Mouse (Mus musculus): Measurements from ENCODE around the gene Ccdc124.
"Not testable (repeated sequence)": the region's sequence is repeated elsewhere in the genome, so short reads cannot be mapped to it uniquely, and the experiment has no call there.

Ccdc124 gene

DNA sequence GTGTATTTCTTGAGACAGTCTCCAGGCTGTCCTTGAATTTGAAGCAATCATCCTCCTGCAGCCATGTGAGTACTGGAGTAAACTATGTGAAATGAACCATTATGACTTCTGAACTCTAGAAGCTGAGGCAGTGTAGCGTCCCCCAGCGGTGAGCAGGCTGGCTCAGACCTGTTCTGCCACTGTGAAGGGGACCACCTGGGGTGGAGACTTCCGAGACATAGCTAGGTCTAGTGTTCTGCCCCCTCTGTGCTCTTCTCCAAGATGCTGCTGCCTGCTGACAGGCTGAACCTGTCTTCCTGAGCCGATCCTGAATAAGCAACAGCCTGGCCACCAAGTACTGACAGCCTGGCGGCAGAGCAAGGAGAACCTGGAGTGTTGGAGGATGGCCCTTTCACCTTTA is 28.6 kb downstream of the Ccdc124 start:
- no peak for DNase-seq (ENCODE audit: low spot score)

DNA sequence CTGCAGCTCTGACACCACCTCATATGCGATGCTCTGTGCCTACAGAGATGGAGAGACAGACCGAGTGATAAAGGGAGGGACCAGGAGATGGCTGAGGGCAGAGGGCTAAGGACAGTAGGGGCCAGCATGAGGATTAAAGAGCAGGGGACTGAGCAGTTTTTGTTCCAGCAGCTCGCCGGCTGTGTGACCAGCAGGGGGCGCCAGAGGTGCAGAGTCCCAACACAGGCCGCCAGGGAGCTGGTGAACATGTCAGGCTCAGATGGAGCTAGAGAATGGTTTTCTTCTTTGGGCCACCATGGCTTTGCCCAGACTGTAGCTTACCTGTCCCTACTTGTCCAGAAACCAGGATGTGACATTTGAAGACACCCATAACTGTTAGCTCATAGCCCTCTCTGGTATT is 29.2 kb downstream of the Ccdc124 start:
- peak; percentile 88 for DNase-seq (ENCODE audit: low spot score)

DNA sequence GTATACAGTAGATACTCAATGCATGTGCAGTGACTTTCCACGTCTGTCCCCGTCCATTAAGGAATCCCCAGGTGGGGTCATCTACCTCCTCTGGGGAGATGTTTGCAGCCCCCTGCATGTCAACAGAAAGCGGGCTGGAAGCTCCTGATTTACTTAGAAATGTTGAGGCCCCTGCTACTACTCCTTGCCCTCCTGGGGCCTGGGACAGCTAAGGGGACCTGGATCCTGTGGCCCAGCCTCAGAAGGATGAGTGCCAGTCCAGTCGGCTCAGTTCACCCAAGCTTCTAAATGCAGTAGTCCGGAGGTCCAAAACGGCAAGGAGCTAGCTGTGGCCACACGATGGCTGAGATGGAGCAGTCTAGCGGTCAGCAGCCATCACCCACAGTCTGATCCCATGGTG is 29.8 kb downstream of the Ccdc124 start:
- DNase-seq (ENCODE audit: low spot score), result no peak

DNA sequence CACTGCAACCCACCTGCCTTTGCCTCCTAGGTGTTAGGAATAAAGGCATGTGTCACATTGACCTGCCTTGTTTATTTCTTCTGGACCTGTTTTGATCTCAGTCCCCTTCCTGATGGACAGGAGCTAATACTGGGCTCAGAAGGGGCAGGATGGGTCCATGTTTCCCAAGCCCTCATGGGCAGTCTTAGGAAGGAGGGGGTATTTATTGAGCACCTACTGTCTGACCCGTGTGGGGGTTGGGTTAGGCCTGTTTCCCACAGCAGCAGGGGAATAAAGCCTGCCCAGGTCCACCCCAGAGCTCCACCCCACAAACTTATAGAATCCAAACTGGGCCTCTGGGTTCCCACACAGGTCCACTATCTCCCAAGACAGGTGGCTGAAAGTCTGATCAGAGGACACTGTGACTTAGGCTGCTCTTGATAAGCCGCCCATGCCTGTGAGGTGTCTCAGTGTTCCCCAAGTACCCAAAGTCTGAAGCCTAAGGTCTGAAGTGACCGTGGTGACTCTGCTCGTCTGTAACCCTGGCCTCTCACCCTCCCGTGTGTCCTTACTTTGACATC is 30.4 kb downstream of the Ccdc124 start:
- no peak for DNase-seq (ENCODE audit: low spot score)

DNA sequence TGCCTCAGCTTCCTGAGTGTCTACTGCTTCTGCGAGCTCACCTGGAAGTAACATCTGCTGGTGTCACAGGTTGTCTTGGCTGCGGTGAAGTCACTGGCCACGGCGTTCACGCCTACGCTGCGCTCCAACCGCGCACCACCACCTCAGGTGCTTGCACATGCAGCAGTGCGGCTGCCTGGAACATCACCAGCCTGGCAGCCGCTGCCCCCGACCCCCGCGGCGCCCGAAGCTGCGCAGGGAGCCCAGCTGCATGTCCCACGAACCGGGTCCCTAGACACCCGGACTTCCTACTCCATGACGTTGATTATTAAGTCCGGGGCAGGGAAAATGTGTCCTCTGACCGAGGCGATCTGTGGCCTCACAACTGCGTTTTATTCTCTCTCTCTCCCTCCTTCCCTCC is 31.3 kb downstream of the Ccdc124 start:
- DNase-seq (ENCODE audit: low spot score), result no peak

DNA sequence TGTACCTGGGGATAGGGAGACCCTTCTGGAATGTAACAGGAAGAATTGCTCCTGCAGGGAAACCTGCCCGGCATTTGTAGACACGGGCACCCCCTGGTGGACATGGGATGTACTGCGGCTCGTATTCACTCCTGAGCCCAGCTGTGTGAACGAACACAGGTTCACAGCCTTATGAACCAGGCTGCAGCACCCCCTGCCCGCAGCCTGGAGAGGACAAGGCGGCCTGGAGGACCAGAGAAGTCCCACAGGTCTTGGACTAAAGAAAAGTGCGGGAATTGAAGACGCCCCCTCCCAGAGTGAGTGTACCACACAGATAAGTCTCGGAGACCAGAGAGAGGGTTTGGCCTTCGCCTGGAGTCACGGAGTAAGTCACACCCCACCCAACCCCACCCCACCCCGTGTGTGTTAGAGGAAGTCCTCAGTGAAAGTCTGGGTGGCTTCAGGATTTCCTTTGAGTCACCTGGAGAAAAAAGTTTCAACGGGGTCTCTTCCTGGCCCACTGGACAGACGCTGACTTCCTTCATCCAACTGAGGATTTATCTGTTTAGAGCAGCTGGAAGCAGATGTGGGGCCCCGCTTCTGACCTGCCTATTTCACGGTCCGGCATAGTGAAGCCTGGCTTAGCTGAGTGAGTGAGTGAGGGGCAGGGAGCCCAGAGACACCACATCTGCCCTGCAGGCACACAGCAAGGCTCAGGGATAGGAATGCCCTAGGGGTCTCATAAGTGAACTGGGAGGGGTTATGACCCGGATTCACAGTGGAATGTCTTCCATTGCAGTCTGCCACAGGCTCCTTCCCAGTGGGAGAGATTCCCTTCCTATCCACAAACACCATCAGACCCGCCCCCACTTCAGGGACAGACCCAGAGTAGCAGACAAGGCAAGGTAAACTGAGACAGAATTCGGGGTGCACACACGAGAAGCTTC is 32.3 kb downstream of the Ccdc124 start:
- peak; percentile 77 for DNase-seq (ENCODE audit: low spot score)

DNA sequence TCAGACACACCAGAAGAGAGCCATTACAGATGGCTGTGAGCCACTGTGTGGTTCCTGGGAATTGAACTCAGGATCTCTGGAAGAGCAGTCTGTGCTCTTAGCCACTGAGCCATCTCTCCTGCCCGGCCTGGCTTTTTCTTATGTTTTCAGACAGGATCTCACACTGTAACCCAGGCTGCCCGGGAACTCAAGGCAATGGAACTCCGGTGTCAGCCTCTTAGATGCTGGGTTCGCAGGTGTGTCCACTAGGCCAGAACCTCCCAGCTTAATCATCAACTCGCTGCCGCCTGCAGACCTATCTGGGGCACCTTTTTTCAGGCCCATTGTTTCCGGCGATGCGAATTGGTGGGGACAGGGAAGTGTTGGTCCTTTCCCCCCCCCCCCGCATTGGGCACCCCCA is 33.1 kb downstream of the Ccdc124 start:
- DNase-seq (ENCODE audit: low spot score), result no peak

DNA sequence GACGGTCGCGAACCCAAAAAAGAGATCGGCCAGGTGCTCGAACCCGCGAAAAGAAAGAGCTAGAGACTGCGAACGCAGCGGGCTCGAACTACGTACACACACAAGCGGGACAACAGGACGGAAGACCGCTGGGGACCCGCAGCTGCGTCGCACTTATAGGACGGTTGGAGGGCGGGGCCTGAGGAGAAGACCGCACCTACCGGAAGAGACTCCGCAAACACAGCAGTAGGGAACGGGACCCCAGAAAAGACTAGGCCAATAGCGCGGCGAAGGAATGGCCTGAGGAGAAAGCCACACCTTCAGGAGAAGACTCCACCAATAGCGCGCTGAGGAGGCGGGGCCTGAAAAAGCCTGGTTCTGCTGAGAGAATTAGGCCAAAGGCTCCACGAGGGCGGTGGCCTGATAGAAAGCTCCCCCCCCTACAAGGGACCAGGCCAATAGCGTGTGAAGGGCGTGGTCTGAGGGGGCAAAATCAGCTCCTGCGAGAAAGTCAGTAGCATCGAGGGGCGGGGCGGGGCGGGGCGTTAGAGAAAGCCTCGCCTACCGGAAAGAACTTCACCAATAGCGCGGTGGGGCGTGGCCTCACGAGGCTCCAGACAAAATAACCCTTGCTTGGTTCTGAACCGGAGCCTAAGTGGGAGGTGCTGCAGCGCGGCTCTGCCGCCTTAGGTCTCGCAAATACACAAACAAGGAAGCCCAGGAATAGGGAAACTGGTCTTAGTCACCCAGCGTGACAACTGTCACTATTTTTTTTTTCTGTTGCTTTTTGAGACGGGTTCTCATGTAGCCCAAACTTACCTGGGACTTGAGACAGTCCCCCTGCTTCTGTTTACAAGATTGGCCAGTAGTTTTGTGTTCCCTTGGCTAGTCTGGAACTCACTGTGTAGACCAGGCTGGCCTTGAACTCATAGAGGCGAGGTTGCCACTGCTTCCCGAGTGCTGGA is 34.1 kb downstream of the Ccdc124 start, which contains the start of gene Arrdc2:
Arrdc2 (minus strand) TSS at position 313 of the 944 bp plus-strand sequence.
- peak; percentile 99 for DNase-seq (ENCODE audit: low spot score)

DNA sequence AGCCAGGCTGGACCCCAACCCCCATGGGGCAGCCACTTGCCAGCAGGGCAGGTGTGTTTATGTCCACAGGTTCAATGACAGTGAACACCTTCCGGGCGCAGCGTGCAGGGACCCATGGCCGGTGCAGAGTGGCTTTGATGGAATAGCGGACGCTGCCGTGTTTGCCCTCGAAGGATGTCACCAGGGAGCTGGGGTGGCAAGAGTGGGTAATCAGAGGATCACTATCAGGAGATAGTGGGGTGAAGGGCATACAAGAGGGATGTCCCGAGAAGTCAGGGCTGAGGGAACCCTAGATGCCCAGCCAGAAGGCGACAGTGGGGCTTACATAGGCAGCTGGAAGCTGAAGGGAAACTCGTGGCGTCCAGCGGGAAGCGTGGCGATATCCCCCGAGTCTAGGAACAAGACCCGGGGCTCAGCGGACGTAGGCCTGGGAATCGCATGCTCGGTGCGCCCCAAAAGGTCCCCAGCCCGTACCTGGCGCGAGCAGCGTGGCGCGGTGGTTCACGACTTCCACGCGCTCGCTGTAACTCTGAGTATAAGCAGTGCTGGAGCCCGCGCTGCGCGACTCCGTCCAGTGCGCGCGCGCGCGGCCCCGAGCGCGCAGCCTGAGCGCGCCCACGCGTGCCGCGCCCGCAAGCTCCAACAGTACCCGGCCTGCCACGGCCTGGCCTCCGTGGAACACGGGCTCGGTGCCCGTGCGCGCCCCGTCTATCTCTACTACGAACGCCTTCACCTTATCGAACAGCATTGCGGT is 34.9 kb downstream of the Ccdc124 start:
- DNase-seq (ENCODE audit: low spot score), result no peak

DNA sequence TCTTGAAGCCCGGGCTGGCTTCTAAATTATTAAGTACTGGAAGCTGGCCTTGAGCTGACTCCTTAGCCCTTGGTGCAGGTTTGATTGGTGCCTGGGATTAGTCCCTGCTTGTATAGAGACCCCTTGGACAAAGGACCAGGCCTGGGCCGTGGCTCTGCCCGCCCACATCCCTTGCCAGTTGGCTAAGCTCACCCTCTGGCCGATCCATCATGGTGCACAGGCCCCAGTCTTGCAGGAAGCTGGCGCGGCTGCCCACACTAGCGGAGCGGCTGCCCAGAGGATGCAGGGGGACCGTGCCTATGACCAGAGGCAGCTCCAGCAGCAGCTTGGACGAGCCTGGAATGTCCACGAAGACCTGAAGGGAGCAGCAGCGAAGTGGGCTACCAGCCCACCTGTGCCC is 37.1 kb downstream of the Ccdc124 start:
- DNase-seq (ENCODE audit: low spot score), result no peak

DNA sequence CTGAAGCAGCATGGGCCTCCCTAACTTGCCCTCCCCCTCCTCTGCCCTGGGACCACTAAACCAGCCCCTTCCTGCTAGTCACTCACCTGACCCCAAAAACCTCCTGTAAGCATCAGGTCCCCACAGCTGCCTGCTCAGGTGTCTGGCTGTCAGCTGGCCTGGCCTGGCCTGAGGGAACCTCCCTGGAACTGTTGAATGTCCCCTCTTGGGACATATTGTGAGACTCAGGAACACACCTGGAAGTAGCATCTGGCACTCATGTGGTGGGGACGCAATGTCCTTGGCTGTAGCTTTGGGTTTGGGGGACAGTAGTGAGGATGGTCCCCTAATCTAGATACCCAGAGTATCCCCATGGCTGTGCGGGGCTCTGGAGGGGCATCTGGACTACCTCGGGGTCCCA is 39.7 kb downstream of the Ccdc124 start:
- DNase-seq (ENCODE audit: low spot score), result no peak

DNA sequence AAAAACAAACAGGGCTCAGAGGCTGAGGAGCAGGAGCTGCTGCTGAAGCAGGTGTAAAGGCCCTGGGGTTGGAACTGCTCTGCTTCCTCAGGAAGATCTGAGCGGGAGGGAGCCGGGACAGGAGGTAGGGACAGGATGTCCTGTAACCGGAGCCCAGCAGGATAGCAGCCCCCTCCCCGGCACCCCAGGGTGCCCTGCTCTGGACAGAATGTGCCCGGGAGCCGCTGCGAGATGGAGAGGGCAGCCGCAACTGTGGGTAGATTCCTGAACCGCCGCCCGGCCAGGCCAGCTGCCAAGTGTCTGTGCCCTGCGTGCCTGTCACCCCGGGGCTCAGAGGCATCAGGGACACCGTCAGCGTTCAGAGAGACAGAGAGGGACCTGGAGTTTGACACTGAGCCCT is 40.2 kb downstream of the Ccdc124 start:
- DNase-seq (ENCODE audit: low spot score), result no peak

DNA sequence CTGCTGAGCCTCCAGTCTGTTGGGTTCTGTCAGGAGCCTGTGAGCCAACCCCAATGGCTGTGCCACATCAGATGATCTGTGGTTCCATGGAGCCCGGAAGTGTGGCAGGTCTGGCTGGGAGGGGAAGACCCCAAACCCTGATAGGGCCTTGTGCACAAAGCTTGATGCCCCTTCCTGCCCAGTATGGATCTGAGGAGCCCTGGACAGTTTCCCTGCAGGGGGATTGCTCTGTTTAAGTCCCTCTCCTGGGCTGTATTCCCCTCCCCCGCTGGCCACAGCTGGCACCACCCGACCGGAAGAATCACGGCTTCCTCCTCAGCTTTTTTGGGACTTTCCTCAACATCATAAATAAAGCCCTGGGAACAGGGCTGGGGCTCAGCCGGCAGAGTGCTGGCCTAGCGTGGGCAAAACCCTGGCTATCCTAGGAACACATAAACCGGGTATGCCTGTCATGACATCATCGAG is 40.7 kb downstream of the Ccdc124 start:
- DNase-seq (ENCODE audit: low spot score), result peak; percentile 69

DNA sequence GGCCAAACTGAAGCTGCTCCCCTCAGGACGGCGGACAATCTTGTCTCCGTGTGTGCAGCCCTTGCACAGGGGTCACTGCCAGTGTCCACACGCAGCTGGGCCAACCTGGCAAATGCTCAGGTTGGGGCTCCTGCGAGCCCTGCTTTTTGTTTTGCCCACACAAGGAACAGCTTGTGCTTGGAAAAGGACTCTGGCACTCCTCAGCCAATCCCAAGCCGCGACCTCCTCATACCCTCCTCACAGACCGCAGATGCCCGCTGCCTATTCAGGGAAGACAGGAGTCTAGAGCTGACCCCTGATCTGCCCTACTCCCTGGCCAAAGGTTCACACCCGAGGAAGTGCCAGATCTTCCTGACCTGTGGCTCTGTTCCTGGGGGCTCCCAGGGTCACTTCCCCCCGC is 41.4 kb downstream of the Ccdc124 start:
- DNase-seq (ENCODE audit: low spot score), result no peak

DNA sequence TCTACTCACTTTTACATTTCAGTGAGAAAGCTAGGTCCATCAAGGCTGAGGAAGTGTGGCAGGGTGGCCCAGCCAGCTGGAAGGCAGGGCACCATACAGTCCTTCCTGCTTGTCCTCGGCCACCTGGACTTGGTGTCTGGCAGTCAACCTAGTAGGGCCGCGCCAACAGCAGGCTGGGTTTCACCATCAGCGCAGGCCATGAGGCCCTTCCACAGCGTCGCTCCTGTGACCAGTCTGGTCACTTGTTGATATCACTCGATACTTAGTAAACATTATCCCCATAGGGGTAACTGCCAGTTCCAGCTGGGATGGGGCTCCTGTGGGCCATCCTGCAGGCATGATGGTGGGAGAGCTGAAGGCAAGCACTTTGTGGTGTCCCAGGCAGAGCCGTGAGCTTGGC is 42.2 kb downstream of the Ccdc124 start:
- DNase-seq (ENCODE audit: low spot score), result no peak

DNA sequence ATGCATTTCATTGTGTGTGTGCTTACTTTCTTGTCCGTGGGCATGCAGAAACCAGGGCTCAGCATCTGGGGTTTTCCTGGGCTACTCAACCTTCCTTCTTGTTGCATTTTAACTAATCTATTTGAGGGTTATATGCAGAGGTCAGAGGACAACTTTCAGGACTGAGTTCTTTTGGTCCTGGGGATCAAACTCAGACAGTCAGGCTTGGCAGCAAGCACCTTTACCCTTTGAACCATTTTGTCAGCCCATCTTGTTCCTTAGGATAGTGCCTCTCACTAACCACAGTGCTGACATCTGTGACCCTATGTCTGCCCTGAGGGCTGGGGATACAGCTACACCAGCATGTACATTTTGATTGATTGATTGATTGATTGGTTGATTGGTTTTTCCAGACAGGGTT is 45.9 kb downstream of the Ccdc124 start:
- no peak for DNase-seq (ENCODE audit: low spot score)

DNA sequence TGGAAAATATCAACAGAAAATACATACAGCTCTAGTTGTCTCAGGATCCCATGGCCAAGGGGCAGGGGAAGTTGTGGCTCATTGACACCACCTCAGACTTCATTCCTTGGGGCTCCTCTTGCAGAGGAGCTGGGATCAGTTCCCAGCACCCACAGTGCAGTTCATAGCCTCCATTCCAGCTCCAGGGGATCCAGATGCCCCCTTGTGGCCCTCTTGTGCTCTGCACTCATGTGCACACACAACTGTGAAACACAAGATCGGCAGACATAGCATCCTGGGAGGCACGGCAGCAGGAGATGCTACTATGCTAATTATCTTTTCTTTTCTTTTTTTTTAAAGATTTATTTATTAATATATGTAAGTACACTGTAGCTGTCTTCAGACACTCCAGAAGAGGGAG is 46.7 kb downstream of the Ccdc124 start:
- DNase-seq (ENCODE audit: low spot score), result no peak

DNA sequence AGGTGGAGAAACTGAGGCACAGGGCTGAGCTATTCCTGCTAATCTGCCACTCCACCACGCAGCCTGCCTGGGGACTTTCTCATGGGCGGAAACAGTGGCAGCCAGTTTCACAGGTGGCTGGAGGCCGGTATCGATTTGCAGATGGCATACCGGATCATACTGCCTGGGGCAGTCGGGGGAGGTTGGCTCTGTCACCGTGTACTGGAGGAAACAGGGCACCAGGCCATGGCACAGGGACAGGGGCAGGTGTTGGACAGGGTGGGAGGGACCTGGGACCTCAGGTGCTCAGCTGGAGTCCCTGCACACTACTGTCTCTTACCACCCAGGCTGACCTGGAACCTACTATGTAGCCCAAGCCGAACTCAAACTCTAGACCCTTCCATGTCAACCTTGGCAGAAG is 47.9 kb downstream of the Ccdc124 start:
- DNase-seq (ENCODE audit: low spot score), result no peak

DNA sequence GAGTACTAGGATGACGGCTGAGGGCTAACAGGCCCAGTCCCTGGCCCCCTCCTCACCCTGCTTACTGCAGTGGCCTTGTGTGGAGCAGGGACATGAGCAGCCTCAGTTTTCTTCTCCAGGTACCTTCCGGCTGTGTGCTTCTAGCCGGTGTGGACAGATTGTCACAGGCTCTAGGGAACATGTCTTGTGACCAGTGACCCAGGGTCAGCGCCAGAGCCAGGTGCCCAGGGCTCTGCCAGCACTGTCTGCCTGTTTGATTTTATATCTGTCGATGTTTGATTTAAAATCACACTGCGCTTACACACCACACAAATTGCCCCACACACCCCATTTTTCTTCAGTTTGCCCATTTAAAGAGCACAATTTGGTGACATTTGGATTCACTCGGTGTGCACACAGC is 49.9 kb downstream of the Ccdc124 start:
- DNase-seq (ENCODE audit: low spot score), result no peak

DNA sequence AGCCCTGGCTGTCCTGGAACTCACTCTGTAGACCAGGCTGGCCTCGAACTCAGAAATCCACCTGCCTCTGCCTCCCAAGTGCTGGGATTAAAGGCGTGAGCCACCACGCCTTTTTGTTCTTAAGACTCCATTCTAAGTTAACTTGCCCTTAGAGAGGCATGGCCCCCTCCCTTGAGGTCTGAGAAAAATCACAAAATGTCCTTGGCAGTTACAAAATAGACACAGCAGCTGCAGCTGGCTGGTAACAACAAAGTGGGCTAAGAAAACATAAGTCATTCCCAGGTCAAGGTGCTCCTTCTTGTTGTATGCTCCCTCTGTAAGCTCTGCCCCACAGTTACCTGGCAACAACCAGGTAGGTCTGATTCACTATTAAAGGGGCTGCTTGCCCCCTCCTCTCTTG is 51.1 kb downstream of the Ccdc124 start:
- DNase-seq (ENCODE audit: low spot score), result not testable (repeated sequence)

DNA sequence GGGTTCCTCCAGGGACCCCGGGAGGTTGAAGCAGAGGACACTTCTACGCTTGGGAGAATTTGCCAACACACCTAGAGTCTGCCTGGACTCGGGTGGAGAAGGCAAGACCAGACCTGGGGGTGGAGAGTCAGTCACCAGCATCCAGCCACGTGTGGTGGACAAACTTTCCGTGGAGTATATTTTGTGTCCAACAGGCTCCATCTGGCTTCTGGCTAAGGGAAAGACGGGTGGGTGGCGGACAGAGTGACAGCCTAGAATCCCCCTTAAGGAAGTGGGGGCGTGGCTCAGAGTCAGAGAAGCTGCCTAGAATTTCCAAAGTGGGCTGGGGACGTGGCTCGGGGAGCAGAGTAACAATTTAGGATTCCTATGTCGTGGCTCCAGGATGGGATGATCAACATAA is 51.7 kb downstream of the Ccdc124 start:
- no peak for DNase-seq (ENCODE audit: low spot score)

Measured in T-cell, adult 2 months (primary cell).